Mouse (Mus musculus): ENCODE measurements around the gene Endog. TPM values are rescaled to one million over a fixed set of nuclear protein-coding genes. Genes with fewer than 3 reads are reported as not detected.

Endog gene
- 0.64 TPM for polyA plus RNA-seq (2014; fragmentation: Illumina TruSeq; extraction: RNeasy Lipid Tissue Mini Kit (QIAGEN cat#74804); ENCODE audit: low read depth, low replicate concordance)

GRCm38 (mm10) chr2:30171371-30171996 lies at the start of gene Endog:
Endog (plus strand) TSS chr2:30171493.

GRCm38 (mm10) chr2:30124472-30125274 lies 46.6 kb upstream of the Endog start, which contains the start of gene Zer1:
Zer1 (minus strand) TSS chr2:30124585.

DNA sequence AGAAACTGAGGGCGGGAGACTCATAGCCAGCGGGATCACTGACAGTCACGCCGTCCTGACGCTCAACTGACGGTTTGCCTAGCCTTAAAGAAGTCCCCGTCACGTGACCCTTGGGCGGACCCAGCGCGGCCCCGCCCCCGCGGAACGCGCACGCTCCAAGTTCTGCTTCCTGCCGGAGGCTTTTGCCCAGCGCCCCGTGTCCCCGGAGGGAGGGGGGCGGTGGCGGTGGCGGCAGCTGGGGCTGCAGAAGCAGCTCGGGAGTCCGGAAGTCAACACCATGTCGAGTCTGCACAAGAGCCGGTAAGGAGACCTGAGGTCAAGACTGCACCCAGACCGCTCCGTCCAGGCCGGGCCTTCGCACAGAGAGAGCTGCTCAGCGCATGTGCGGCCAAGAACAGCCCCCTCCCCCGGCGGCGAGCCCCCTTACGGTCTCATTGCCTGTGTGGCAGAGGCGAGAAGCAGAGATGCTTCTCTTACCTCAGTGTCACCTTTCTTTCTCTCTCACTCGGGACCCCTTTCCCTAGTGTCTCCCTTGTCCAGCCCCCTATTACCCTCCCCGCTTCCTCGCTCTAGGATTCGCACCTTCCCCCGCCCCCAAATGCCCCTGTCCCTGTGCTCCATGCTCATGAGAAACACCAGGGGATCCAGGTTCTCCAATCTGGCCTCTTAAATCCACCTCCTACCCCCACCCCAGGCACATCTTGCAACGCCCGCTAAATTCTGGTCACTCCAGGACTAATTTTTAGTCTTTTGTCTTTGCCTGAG lies 37.5 kb upstream of the Endog start, which contains the start of gene Tbc1d13:
Gene Tbc1d13, plus strand, starts transcription at position 134 of the 765 bp plus-strand sequence.

DNA sequence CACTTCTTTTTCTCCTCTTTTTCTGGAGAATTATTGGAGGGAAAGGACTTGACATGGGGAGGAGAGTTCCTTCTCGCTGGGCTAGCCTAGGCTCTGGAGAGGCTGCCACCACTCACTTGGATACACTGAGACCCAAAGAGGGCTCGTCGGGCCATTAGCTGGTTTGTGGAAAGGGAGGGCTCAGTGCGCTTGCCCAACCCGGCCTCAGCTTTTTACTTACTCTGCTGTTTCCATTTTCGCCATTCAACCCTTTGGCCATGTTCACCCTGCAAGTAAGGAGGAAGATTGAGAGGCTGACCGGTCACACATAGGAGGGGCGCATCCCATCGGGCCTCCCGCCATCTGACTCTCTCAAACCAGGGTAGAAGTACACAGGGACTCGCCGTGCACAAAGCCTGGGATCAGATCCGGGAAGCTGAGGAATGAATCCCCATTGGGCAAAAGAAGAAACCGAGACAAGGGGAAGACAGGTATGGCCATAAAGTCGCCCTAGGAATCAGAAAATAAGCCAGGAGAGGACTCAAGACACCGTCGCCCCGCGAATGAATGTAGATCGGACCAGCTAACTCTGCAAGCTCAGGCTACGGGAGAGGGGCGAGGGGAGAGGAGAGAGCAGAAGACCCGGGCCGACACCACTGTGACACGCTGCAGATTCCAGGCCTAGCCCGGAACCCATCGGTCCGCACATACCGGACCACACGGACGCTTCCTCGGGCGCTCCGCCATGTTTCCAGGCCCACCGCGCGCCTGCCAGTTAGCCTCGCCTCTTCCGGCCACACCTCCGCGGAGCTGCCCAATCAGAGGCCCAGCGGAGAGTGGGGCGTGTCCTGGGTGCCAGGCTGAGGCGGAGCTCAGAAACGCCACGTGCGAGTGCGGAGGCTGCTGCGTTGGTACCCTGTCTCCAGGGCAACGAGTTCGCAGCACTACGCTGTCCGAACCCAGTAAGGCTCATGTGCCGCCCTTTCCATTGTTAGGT lies 6.7 kb downstream of the Endog start, which contains the start of gene Spout1:
Gene Spout1, minus strand, starts transcription at position 760 of the 976 bp plus-strand sequence.

DNA sequence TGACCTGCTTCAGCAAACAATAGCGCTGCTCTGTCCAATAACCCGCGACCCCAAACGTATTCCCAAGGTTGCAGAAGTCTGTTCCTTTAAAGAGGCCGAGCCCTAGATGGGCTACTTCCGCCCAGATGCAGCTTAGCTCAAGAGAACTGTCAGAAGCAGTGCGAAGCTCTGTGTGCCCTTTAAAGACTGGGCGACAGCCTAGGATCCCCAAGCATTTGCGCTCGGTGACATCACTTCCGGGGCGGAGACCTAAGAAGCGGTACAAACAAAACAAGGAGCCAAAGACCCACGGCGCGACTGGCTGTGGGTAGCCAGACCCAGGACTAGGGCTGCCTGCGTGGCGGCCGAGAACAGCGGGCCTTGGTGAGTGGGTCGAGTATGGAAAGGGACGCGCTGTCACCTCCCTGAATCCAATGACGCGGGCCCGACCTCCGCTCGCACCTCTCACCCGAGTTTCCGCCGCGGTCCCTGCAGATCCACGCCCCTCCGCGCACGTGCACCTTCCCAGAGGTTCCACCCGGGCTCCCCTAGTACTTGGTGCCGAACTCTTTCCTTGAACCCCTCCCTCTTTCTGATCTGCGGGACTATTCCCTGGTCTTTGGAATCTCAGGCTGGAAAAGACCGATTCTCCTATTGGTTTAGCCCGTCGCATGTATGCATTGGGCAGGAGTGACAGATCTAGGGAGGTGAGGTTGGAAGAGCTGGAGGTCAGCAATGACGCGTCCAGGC lies 34.5 kb downstream of the Endog start, which contains the start of gene Kyat1:
Gene Kyat1, minus strand, starts transcription at position 219 of the 729 bp plus-strand sequence.

Other genes starting within 250 kb of the Endog start
- 12.1 TPM for gene Gle1, start 236.1 kb upstream of the Endog start, polyA plus RNA-seq (2014; fragmentation: Illumina TruSeq; extraction: RNeasy Lipid Tissue Mini Kit (QIAGEN cat#74804); ENCODE audit: low read depth, low replicate concordance)
- 9.0 TPM for gene Sptan1, start 205.9 kb upstream of the Endog start, polyA plus RNA-seq (2014; fragmentation: Illumina TruSeq; extraction: RNeasy Lipid Tissue Mini Kit (QIAGEN cat#74804); ENCODE audit: low read depth, low replicate concordance)
- 0.34 TPM for gene Wdr34, start 122.6 kb upstream of the Endog start, polyA plus RNA-seq (2014; fragmentation: Illumina TruSeq; extraction: RNeasy Lipid Tissue Mini Kit (QIAGEN cat#74804); ENCODE audit: low read depth, low replicate concordance)
- 144 TPM for gene Set, start 114.1 kb upstream of the Endog start, polyA plus RNA-seq (2014; fragmentation: Illumina TruSeq; extraction: RNeasy Lipid Tissue Mini Kit (QIAGEN cat#74804); ENCODE audit: low read depth, low replicate concordance)
- not detected for gene Pkn3, start 93.8 kb upstream of the Endog start, polyA plus RNA-seq (2014; fragmentation: Illumina TruSeq; extraction: RNeasy Lipid Tissue Mini Kit (QIAGEN cat#74804); ENCODE audit: low read depth, low replicate concordance)
- 2.7 TPM for gene Zdhhc12, start 77.8 kb upstream of the Endog start, polyA plus RNA-seq (2014; fragmentation: Illumina TruSeq; extraction: RNeasy Lipid Tissue Mini Kit (QIAGEN cat#74804); ENCODE audit: low read depth, low replicate concordance)
- 2.0 TPM for gene Zer1, start 46.9 kb upstream of the Endog start, polyA plus RNA-seq (2014; fragmentation: Illumina TruSeq; extraction: RNeasy Lipid Tissue Mini Kit (QIAGEN cat#74804); ENCODE audit: low read depth, low replicate concordance)
- 6.5 TPM for gene Tbc1d13, start 37.7 kb upstream of the Endog start, polyA plus RNA-seq (2014; fragmentation: Illumina TruSeq; extraction: RNeasy Lipid Tissue Mini Kit (QIAGEN cat#74804); ENCODE audit: low read depth, low replicate concordance)
- gene Spout1, start 7.0 kb downstream of the Endog start, polyA plus RNA-seq (2014; fragmentation: Illumina TruSeq; extraction: RNeasy Lipid Tissue Mini Kit (QIAGEN cat#74804); ENCODE audit: low read depth, low replicate concordance) = 0.53 TPM
- 13.5 TPM for gene Kyat1, start 34.4 kb downstream of the Endog start, polyA plus RNA-seq (2014; fragmentation: Illumina TruSeq; extraction: RNeasy Lipid Tissue Mini Kit (QIAGEN cat#74804); ENCODE audit: low read depth, low replicate concordance)
- 3.3 TPM for gene Lrrc8a, start 66.2 kb downstream of the Endog start, polyA plus RNA-seq (2014; fragmentation: Illumina TruSeq; extraction: RNeasy Lipid Tissue Mini Kit (QIAGEN cat#74804); ENCODE audit: low read depth, low replicate concordance)
- gene Gm28035, start 69.1 kb downstream of the Endog start, polyA plus RNA-seq (2014; fragmentation: Illumina TruSeq; extraction: RNeasy Lipid Tissue Mini Kit (QIAGEN cat#74804); ENCODE audit: low read depth, low replicate concordance) = 0.26 TPM
- gene Phyhd1, start 94.7 kb downstream of the Endog start, polyA plus RNA-seq (2014; fragmentation: Illumina TruSeq; extraction: RNeasy Lipid Tissue Mini Kit (QIAGEN cat#74804); ENCODE audit: low read depth, low replicate concordance) = 72.7 TPM
- not detected for gene Gm28038, start 109.5 kb downstream of the Endog start, polyA plus RNA-seq (2014; fragmentation: Illumina TruSeq; extraction: RNeasy Lipid Tissue Mini Kit (QIAGEN cat#74804); ENCODE audit: low read depth, low replicate concordance)
- 5.8 TPM for gene Dolk, start 114.8 kb downstream of the Endog start, polyA plus RNA-seq (2014; fragmentation: Illumina TruSeq; extraction: RNeasy Lipid Tissue Mini Kit (QIAGEN cat#74804); ENCODE audit: low read depth, low replicate concordance)
- gene Nup188, start 114.9 kb downstream of the Endog start, polyA plus RNA-seq (2014; fragmentation: Illumina TruSeq; extraction: RNeasy Lipid Tissue Mini Kit (QIAGEN cat#74804); ENCODE audit: low read depth, low replicate concordance) = 1.1 TPM
- gene Sh3glb2, start 187.8 kb downstream of the Endog start, polyA plus RNA-seq (2014; fragmentation: Illumina TruSeq; extraction: RNeasy Lipid Tissue Mini Kit (QIAGEN cat#74804); ENCODE audit: low read depth, low replicate concordance) = 1.8 TPM
- 2.6 TPM for gene Miga2, start 192.7 kb downstream of the Endog start, polyA plus RNA-seq (2014; fragmentation: Illumina TruSeq; extraction: RNeasy Lipid Tissue Mini Kit (QIAGEN cat#74804); ENCODE audit: low read depth, low replicate concordance)
- 1.2 TPM for gene Dolpp1, start 220.8 kb downstream of the Endog start, polyA plus RNA-seq (2014; fragmentation: Illumina TruSeq; extraction: RNeasy Lipid Tissue Mini Kit (QIAGEN cat#74804); ENCODE audit: low read depth, low replicate concordance)
- gene Crat, start 244.3 kb downstream of the Endog start, polyA plus RNA-seq (2014; fragmentation: Illumina TruSeq; extraction: RNeasy Lipid Tissue Mini Kit (QIAGEN cat#74804); ENCODE audit: low read depth, low replicate concordance) = 7.4 TPM
- gene Ptpa, start 244.5 kb downstream of the Endog start, polyA plus RNA-seq (2014; fragmentation: Illumina TruSeq; extraction: RNeasy Lipid Tissue Mini Kit (QIAGEN cat#74804); ENCODE audit: low read depth, low replicate concordance) = 3.8 TPM